Mouse (Mus musculus): ENCODE results near the gene Gpc3.

The Gpc3 gene

DNA sequence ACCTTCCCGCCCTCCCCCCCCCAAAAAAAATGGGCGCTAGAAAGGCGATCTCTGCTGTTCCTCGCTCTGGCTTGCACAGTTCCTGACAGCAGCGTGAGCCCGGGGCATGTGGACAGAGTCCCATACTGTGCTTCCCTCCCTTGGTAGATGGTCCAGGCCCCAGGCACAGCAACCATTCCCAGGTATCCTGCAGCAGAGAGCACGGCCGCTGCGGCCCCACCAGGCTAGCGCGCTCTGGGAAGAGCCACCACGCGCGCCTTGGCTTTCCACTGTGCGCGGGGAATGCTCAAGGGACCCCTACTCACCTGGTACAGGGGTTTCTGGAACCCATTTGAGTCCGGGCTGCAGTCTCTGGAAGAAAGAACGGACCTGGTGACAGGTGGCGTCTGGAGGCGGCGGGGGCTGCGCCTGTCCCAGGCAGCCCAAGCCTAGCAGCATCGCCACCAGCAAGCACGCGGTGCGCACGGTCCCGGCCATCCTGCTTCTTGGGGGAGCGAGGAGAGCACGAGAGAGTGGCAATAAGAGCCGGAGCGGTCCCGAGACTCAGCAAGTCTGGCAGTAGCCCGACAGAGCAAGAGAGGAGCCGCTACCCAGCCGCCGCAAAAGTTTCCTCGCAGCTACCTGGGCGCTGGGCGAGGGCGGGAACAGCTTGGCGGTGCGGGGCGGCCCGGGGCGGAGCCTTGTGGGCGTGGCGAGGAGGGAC, at the start of gene Gpc3:
Gpc3 (minus strand) TSS at position 623 of the 703 bp plus-strand sequence.
- DNase-seq = peak; percentile 29

DNA sequence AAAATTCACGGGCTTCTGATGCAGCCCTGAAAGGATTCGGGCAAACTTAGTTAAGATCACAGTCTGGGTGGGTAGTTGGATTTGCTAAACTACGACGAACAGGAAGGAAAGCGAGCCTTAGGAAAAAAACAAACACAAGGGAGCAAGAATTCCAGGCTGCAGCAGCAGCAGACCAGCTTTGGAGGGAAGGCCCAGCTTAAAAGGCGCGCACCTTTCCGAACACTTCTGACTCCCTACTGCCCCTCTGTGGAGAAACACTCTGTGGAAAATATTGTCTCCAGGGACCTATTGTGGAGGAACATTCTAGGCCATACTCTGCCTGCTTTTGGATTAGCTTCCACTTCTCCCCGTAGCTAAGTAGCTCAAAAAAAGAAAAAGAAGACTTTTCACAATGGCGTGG, 38.2 kb upstream of the Gpc3 start:
- no peak for DNase-seq

- no peak for DNase-seq
Measured at GRCm38 (mm10) chrX:52651472-52651948, 37.8 kb upstream of the Gpc3 start.

DNA sequence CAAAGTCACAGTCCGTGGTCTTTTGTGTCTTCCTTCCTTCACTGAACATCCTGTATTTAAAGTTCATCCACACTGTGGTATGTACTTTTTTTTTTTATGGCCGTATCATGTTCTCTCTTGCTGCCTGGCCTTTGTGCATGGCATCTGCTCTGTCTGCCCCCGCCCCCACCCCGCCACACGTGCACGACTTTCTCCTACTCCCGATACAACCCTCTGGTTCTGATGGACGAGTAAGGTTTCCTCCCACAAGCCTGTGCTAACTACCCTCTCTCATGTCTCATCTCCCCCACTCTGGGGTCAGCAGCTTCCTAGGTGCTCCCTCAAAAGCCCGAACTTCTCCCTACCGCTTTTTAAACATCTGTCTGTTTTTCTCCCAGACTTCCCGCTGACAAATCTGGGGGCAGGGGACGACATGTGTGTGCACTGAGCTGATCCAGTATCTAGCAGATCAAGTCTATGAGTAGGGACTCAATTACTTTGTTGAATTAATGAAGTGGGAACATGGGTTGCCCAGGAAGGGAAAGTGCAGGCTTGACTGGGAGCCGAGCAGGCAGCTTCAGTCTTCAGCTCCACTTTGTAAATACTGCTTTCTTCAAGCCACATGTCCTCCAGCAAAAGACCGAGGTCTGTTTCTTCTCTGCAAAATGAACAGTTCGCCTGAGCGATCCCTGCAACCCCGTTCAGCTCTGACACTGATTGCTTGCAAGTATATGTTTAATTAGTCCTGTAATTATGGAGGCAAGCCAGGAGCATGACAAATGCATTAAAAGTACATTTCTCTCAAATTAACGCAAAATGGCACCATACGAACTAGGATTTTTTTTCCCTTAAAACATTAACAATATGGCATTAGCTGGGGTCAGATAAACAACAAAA, 35.4 kb upstream of the Gpc3 start:
- DNase-seq = no peak

DNA sequence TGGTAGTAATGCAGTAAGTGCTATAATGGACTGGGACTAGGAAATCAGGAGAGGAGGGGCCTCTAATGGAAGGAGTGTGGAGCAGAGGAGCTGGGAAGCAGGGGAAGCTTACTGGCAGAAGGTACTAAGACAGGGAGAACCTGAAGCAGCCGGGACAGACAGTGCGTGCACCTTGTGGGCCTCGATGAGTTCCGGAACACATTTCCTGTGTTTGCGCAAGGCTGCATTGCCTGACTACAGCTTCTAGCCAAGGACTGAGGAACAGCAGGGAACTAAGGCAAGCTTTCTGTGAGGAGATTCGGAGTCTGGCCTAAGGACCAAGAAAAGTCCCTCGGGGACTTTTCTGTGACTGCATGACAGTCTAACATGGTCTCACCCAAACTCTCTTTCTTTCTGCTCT, 30.6 kb upstream of the Gpc3 start:
- no peak for DNase-seq

- DNase-seq = no peak
Measured at GRCm38 (mm10) chrX:52643350-52643749, 29.6 kb upstream of the Gpc3 start.

DNA sequence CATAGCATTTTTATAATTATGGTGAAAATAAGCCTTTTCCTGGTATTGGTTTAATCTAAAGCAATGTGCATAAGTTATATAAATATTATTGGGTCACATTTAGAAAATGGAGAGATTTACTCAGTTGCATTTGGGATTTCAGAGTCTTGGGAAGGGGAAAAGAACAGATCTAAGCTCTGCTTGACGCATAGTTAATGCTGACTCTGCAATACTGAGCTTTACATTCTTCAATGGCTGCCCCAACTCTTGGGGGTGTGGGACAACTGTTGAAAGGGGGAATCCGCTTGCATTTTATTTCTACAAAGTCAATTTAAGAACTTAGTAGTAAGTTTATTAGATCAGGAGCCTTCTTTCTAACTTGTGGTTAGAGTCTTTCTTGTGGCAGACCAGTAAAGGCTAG, 28.4 kb upstream of the Gpc3 start:
- no peak for DNase-seq

DNA sequence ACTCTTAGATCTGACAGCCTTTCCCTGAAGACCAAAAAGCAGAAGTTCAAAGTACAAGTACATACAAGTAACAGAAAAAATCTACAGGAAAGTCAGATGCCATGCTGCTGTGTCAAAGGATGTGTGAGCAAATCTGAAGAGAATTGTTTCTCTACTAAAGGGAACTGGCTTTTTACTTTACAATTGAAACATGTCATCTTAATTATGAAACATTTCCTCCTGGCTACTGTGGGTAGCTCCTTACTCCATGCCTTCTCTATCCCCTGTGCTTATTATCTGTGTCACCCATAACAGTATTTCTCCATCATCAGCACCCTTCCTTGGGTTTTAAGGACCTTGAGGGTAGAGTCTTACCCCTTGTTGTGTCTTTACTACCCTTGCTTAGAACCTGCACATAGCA, 23.7 kb upstream of the Gpc3 start:
- no peak for DNase-seq

DNA sequence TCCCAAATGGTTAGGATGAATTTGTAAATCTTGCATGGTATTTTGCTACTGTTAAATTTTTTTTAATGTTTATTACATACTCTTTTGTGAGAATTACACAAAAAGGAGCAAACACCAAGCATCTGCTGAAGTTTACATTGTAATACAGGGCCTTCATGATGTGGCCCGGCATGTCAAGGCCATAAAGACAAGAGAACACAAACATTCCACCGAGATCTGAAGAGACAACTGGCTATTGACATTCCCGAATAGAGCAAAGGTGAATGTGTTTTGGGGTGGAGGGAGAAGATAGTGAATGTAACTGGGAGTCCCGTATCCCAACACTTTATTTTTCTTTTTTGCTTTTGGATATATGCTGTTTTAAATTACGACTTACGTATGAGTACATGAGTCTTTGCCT, 20.2 kb upstream of the Gpc3 start:
- DNase-seq = no peak

- DNase-seq = no peak
Measured at GRCm38 (mm10) chrX:52632688-52633324, 19.1 kb upstream of the Gpc3 start.

GRCm38 (mm10) chrX:52626963-52627716, 13.4 kb upstream of the Gpc3 start:
- no peak for DNase-seq

GRCm38 (mm10) chrX:52617813-52618212, 4.1 kb upstream of the Gpc3 start:
- no peak for DNase-seq

GRCm38 (mm10) chrX:52616152-52616551, 2.4 kb upstream of the Gpc3 start:
- no peak for DNase-seq

DNA sequence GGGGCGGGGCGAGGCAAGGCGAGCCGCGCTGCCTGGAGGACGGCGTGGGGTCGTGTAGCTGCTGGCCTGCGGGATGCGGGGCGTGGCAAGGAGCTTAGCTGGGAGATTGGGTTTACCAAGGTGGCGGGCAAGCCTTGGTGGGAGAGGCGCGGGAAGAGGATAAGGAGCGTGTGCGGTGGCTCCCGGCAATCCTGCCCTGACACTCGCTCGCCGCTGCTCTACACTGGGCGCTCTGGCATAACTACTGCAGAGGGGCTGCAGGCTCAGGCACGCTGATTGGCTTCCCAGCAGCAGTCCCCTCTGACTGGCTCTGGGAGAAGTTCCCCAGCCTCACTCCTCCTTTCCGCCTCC, 256 bp upstream of the Gpc3 start:
- DNase-seq = no peak

- DNase-seq = peak; percentile 3
Measured at GRCm38 (mm10) chrX:52612806-52613205, 944 bp downstream of the Gpc3 start.

- DNase-seq = peak; percentile 15
Measured at GRCm38 (mm10) chrX:52611987-52612670, 1.6 kb downstream of the Gpc3 start.

DNA sequence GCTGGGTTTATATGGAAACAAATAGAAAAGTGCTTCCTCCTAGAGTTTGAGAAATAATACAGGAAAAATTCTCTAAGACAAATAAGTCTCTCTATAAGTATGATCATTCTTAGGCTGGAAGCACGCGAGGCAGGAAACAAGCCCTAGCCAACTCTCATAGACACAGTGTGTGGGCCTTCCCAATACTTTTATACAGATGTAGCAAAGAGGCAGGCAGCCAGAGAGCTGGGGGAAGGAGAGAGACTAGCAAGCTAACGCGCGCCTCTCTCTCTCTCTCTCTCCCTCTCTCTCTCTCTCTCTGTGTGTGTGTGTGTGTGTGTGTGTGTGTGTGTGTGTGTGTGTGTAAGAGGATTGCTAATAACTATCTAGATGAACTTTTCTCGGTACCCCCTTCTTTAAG, 2.2 kb downstream of the Gpc3 start:
- DNase-seq = no peak

DNA sequence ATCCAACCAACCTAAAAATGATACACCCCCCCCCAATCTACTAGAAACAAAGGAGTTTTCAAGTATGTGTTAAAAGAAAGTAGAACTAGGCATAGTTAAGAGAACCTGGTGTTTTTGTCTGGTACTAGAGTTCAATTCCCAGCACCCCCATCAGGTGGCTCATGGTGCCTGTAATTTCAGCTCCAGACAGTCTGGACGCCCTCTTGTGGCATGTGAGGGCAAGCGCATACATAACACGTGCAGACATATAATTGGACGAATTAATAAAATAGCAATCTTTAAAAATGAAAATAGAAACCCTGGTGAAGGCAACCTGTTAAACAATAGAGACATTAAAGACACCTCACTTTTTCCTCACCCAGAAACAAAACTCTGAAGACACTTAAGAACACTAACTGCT, 10.6 kb downstream of the Gpc3 start:
- DNase-seq = no peak

DNA sequence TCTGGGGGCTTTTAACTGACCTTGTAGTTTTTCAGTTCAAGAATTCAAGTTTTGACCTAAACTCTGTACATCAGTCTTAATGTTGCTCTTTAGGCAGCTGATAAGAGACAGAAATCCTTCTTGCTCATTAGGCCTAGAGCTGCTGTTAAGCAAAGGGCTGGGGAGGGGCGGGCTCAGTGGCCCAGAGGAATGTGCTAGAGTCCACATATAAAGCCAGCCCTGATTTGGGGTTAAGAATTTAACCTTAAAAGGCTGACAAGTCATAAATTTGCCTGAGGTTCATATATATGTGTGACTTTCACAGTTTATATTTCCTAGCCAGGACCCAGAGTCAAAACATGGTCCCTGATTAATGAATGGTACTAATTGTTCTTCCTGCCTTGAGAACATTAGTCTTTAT, 14.5 kb downstream of the Gpc3 start:
- DNase-seq = no peak

DNA sequence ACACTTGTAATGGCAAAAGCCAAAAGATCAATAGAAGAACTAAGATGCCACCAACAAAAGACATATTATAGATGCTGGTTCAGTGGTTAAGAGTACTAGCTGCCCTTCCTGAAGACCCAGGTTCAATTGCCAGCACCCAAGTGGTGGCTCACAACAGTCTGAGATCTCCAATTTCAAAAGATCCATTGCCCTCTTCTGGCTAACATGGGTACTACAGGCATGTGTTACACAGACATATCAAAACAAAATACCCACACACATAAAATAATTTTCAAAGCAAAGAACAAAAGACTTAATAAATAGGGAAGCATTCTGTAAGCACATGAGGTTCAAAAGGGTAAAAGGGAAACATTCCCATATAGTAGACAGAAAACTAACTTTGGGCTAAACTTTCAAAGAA, 26.1 kb downstream of the Gpc3 start:
- no peak for DNase-seq

- DNase-seq = no peak
Measured at GRCm38 (mm10) chrX:52559995-52560394, 53.8 kb downstream of the Gpc3 start.

GRCm38 (mm10) chrX:52558526-52558925, 55.2 kb downstream of the Gpc3 start:
- no peak for DNase-seq
